Mouse (Mus musculus) hindbrain, embryonic 14.5 days (tissue): ENCODE data around the gene Stambpl1. TPM values are rescaled to one million over a fixed set of nuclear protein-coding genes. Genes with fewer than 3 reads are reported as not detected.

Source experiments
- ATAC-seq: fragments of 200-750 bp; cut with Nextera tagmentation; 2 replicates; pipeline ENCODE4 v1.8.0; 2017; ENCODE audit warnings: moderate number of reproducible peaks, mild to moderate bottlenecking, moderate TSS enrichment, moderate library complexity; ENCODE audit not compliant: low FRiP score
- DNase-seq: peaks from one replicate; pipeline ENCODE4 v3.0.0-alpha.2; 2015; ENCODE audit warnings: low spot score
- H3K27ac ChIP-seq: fragments of 300-500 bp; sonication (generic); 2 replicates; pipeline ENCODE4 v1.5.1; 2014; ENCODE audit warnings: mild to moderate bottlenecking, moderate library complexity
- H3K27me3 ChIP-seq: fragments of 300-500 bp; sonication (generic); 2 replicates; pipeline ENCODE4 v1.6.1; 2014; ENCODE audit warnings: mild to moderate bottlenecking, low read length, mixed read lengths; ENCODE audit not compliant: control insufficient read depth, insufficient read depth
- H3K36me3 ChIP-seq: fragments of 300-500 bp; sonication (generic); replicated peaks from 2 replicates; pipeline ENCODE4 v1.6.1; 2014; ENCODE audit not compliant: control insufficient read depth, insufficient read depth
- H3K4me1 ChIP-seq: fragments of 300-500 bp; sonication (generic); replicated peaks from 2 replicates; pipeline ENCODE4 v1.6.1; 2014; ENCODE audit warnings: antibody characterized with exemption, low read length, mixed read lengths; ENCODE audit not compliant: control insufficient read depth, insufficient read depth
- H3K4me2 ChIP-seq: fragments of 300-500 bp; sonication (generic); replicated peaks from 2 replicates; pipeline ENCODE4 v1.6.1; 2014; ENCODE audit warnings: mild to moderate bottlenecking, moderate library complexity
- H3K4me3 ChIP-seq: fragments of 300-500 bp; sonication (generic); replicated peaks from 2 replicates; pipeline ENCODE4 v1.5.1; 2014; ENCODE audit warnings: mild to moderate bottlenecking, low read length
- H3K9ac ChIP-seq: fragments of 300-500 bp; sonication (generic); 2 replicates; pipeline ENCODE4 v1.6.1; 2014
- H3K9me3 ChIP-seq: fragments of 300-500 bp; sonication (generic); 2 replicates; pipeline ENCODE4 v1.6.1; 2016; ENCODE audit warnings: low read length; ENCODE audit not compliant: control insufficient read depth
- WGBS: fragments of 180-500 bp; shearing (Covaris S2); extraction: QIAGEN DNeasy Blood & Tissue Kit; methylation state at CpG from one replicate; pipeline ENCODE4 v1.1.7; 2014; 5-methylcytosine and 5-hydroxymethylcytosine counted together
- polyA plus RNA-seq: library from polyadenylated mRNA; unstranded; fragments of >200 nt; fragmentation: Nextera tagmentation; extraction: Ambion mirVana; gene quantifications from 2 replicates; pipeline ENCODE4 v1.2.1, GENCODE M21; 2014

Gene Stambpl1
- polyA plus RNA-seq, 1 experiment from 2014 or later, result 18.6 TPM

DNA sequence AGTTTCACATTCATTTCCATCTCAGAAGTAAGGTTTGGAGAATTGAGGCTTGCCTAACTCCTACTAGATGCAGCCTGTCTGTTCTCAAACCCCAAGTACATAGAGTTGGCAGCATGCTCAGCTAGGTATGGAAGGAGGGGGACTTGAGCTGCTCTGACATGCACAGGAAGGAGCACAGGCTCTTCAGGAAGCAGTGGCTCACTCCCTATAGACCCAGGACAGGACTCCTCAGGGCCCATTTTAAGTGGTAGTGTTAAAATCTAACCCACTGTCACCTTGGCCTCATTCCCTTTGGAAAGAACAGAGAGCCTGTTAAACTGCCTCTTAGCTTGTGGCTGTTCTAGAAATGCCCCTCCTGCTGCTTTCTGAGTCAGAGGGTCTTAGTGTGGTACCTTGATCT lies 50.9 kb downstream of the Stambpl1 start:
- ATAC-seq (no peak), DNase-seq (no peak)
- no peak overlapping the region for H3K27ac ChIP-seq
- H3K36me3 ChIP-seq, result no peaks in the 10 kb centered on the region; the same call in 1 of the 2 replicates
- H3K27me3 ChIP-seq, result no peaks in the 10 kb centered on the region
- H3K4me3 ChIP-seq, result no peak overlapping the region
- H3K4me2 ChIP-seq, result no peak overlapping the region
- H3K4me1 ChIP-seq, result no peaks in the 10 kb centered on the region
- no peak overlapping the region for H3K9ac ChIP-seq
- no peaks in the 10 kb centered on the region for H3K9me3 ChIP-seq

DNA sequence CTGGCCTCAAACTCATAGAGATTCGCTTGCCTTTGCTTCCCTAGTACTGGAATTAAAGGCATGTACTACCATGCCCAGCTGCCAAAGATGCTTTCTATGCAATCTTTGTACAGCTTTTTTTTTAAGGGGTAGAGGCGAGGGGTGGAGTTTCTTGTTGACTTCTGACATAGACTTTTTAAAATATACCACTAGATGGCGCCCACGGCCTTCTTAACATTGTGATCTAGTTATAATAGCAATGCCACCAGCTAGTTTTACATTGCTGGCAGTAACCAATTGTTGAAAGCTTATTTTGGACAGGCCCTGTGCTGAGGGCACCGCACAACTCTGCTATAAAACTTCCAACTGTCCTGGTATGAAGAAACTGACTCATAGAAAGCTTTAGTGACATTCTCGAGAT lies 52.0 kb downstream of the Stambpl1 start:
- H3K36me3 ChIP-seq, result no peaks in the 10 kb centered on the region; the same call in 1 of the 2 replicates
- H3K4me2 ChIP-seq, result no peak overlapping the region
- peak; percentile 94 for DNase-seq
- H3K4me3 ChIP-seq, result no peak overlapping the region
- no peak overlapping the region for H3K27ac ChIP-seq
- no peak overlapping the region for H3K9ac ChIP-seq
- no peaks in the 10 kb centered on the region for H3K4me1 ChIP-seq
- 17% methylated on average over 6 of the region's 6 CpGs for WGBS
- H3K27me3 ChIP-seq, result no peaks in the 10 kb centered on the region
- no peaks in the 10 kb centered on the region for H3K9me3 ChIP-seq
- peak; percentile 78; the same call in 1 of the 2 replicates for ATAC-seq

DNA sequence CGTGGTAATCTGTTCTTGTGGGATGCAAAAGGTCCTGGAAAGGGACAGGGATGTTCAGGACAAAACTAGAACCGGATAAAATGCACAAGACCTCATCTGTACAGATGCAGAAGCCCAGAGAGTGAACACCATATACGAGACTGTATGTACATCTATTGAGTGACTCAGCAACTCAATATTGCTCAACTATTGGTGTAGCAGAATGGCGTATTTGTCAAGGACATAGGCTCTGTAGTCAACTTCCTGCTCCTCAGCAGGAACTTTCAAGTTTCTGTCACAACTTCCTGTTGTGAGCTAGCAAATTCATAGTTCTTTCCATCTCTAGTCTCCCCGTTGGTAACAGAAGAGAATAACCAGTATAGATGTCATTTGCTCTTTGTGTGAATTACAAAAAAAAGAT lies 56.5 kb downstream of the Stambpl1 start:
- H3K27ac ChIP-seq, result no peak overlapping the region
- no peak overlapping the region for H3K4me2 ChIP-seq
- H3K9ac ChIP-seq, result no peak overlapping the region
- H3K9me3 ChIP-seq, result no peaks in the 10 kb centered on the region
- DNase-seq (no peak), ATAC-seq (no peak)
- no peak overlapping the region for H3K4me3 ChIP-seq
- H3K4me1 ChIP-seq, result no peaks in the 10 kb centered on the region
- H3K36me3 ChIP-seq, result no peaks in the 10 kb centered on the region
- H3K27me3 ChIP-seq, result no peaks in the 10 kb centered on the region
- 82% methylated on average over 5 of the region's 5 CpGs for WGBS

DNA sequence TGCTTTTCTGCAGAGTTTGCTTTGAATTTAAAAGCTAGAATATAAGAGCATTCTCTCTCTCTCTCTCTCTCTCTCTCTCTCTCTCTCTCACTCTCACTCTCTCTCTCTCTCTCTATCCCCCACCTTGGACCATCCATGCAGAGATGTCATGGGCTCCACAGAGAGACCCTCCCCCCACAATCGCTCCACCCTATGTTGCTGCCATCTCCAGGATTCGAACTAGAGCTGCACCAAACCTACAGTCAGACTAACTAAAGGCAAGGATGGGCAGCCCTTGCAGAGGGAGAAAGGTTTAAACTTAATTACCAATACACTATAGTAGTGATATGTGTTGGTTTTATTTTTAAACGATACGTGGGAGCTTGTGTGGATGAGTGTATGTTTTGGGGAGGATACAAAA lies 58.6 kb downstream of the Stambpl1 start:
- H3K27me3 ChIP-seq, result no peaks in the 10 kb centered on the region
- H3K9me3 ChIP-seq, result no peaks in the 10 kb centered on the region
- DNase-seq (no peak), ATAC-seq (no peak)
- no peak overlapping the region for H3K4me3 ChIP-seq
- H3K4me1 ChIP-seq, result no peaks in the 10 kb centered on the region
- H3K4me2 ChIP-seq, result no peak overlapping the region
- WGBS, result 79% methylated on average over 4 of the region's 4 CpGs
- H3K9ac ChIP-seq, result no peak overlapping the region
- H3K36me3 ChIP-seq, result no peaks in the 10 kb centered on the region
- no peak overlapping the region for H3K27ac ChIP-seq

DNA sequence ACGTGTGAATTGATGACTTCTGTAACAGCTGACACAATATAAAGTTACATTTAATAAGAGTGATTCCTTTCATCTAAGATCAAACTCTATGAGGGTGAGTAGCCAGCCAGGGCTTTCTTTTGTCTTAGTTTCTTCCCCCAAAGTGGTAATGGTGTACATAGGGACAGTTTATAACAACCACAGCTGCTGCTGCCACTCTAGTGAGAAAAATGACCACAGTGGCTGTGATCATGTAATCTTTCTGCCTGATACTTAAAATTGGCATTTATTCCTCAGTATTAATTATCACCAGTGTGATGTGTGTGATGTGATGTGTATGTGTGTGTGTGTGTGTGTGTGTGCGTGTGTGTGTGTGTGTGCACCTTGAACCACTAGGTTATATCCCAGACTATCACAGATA lies 59.9 kb downstream of the Stambpl1 start:
- WGBS, result 87% methylated on average over 2 of the region's 2 CpGs

DNA sequence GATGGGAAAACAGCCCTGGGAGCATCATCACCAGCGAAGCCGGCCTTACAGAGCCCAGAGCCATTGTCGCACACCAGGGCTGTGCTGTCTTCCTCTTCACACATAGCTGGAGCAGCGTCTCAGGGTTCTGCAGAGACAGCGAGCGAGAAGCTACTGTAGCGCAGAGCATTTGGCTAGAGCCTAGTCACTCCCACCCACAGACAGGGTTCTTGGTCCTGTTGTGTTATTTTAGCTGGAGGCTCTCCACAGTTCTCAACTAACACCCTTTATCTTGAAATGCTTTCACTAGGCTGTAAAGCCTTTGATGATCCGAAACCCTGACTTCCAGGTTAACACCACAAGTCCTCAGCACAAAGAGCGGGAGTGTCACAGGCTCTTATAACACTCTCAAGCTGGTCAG lies 60.4 kb downstream of the Stambpl1 start:
- Histone ChIP-seq H3K4me3 (no peak overlapping the region), H3K27me3 (no peaks in the 10 kb centered on the region), H3K36me3 (no peaks in the 10 kb centered on the region), H3K4me1 (no peaks in the 10 kb centered on the region), H3K9me3 (no peaks in the 10 kb centered on the region), H3K4me2 (no peak overlapping the region), H3K27ac (no peak overlapping the region), H3K9ac (no peak overlapping the region)
- 86% methylated on average over 9 of the region's 9 CpGs for WGBS
- DNase-seq (no peak), ATAC-seq (no peak)

More for the DNA sequence above, 59.9 kb downstream of the Stambpl1 start:
- Histone ChIP-seq H3K36me3 (no peaks in the 10 kb centered on the region), H3K4me3 (no peak overlapping the region), H3K27me3 (no peaks in the 10 kb centered on the region), H3K9me3 (no peaks in the 10 kb centered on the region), H3K9ac (no peak overlapping the region), H3K27ac (no peak overlapping the region), H3K4me1 (no peaks in the 10 kb centered on the region), H3K4me2 (no peak overlapping the region)
- no peak for ATAC-seq
- no peak for DNase-seq

DNA sequence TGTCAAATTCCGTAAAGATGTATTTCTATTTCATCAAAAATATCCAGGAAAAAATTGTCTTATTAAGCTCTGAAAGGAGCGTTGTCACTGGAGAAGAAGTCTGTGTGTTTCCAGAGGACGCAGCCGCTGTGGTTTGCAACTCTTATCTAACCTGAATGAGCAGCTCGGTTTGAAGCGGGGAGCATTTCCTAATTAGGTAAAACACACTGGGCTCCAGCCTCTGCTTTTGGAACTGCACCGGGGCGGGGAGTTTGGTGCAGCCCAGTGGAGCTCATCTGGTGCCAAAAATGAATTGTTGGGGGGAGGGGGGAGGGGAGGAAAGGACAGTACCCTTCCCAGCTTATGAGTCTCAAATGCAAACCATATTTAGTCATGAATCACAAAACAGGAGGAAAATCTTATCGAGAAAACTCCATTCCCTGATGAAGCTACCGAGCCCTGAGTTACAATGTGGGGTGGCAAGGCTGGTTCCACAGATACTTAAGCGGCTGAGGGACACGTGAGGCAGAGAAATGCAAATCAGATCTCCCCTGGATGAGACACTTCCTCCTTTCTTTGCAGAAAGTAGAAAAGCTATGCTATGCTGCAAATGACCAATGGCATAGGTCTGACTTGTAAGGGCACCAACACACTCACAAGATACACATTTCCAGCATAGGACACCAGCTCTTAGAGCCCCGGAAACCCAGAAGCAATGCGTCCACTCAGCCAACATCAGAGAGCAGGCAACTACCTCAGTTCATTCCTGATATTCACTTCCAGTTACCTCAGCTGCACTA lies 62.3 kb downstream of the Stambpl1 start:
- H3K4me1 ChIP-seq, result no peaks in the 10 kb centered on the region
- H3K4me2 ChIP-seq, result no peak overlapping the region
- H3K27ac ChIP-seq, result no peak overlapping the region
- ATAC-seq, result no peak
- H3K36me3 ChIP-seq, result no peaks in the 10 kb centered on the region
- DNase-seq, result no peak
- 60% methylated on average over 14 of the region's 14 CpGs for WGBS
- H3K27me3 ChIP-seq, result no peaks in the 10 kb centered on the region
- H3K9ac ChIP-seq, result no peak overlapping the region
- H3K4me3 ChIP-seq, result no peak overlapping the region
- no peaks in the 10 kb centered on the region for H3K9me3 ChIP-seq

DNA sequence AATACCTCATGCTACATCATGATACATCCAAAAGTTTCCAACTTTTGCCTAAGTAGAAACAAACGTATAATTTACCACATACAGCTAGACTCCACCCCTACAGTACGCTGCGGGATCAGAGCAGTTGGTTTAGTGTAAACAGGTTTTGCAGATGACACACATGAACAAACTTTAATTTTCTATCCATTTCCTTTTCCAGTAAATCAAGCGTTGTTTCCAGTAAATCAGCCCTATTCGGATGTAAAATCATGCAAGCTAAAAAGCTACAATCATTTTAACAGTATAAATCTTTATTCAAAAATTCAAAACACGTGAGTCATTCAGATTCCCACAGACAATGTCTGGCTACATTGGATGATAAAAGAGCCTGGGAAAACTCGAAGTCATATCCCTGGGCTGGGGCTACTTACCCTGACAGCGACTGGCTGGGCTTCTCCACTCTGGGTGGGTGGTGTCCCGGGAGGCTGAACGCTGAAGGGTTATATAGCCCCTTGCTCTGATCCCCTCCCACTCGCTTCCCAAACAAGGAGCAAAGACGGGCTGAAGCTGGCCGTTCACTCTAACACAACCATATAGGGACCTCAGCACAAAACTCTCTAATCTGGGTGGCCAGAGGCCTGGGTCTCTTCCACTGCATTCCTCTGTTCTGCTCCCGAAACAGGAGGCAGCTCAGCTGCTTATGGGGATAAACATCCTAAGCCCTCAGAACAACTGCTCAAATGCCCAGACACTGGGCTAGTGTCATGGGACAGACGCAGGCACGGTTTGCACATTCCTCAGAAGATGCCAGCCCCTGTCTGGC lies 63.1 kb downstream of the Stambpl1 start, which contains the start of gene Acta2:
Acta2 (minus strand) TSS at position 711 of the 802 bp plus-strand sequence.
- ATAC-seq (no peak), DNase-seq (no peak)
- Histone ChIP-seq H3K9me3 (no peaks in the 10 kb centered on the region), H3K27ac (no peak within 1 kb of the TSS), H3K4me2 (no peak within 1 kb of the TSS), H3K36me3 (no peaks in the 10 kb centered on the region), H3K4me3 (no peak within 1 kb of the TSS), H3K27me3 (no peaks in the 10 kb centered on the region), H3K9ac (no peak within 1 kb of the TSS), H3K4me1 (no peaks in the 10 kb centered on the region)
- WGBS, result 71% methylated on average over 16 of the region's 16 CpGs

- 87% methylated on average over 5 of the region's 5 CpGs for WGBS
- Histone ChIP-seq H3K4me2 (no peak overlapping the region), H3K36me3 (no peaks in the 10 kb centered on the region), H3K4me3 (no peak overlapping the region), H3K9ac (no peak overlapping the region), H3K27me3 (no peaks in the 10 kb centered on the region), H3K9me3 (no peaks in the 10 kb centered on the region), H3K4me1 (no peaks in the 10 kb centered on the region), H3K27ac (no peak overlapping the region)
- no peak for DNase-seq
- no peak for ATAC-seq
These were observed 64.1 kb downstream of the Stambpl1 start for GRCm38 (mm10) chr19:34256149-34256548.
